7 mouse cellular contexts compared by ENCODE assay signal in the genomic region with DNA sequence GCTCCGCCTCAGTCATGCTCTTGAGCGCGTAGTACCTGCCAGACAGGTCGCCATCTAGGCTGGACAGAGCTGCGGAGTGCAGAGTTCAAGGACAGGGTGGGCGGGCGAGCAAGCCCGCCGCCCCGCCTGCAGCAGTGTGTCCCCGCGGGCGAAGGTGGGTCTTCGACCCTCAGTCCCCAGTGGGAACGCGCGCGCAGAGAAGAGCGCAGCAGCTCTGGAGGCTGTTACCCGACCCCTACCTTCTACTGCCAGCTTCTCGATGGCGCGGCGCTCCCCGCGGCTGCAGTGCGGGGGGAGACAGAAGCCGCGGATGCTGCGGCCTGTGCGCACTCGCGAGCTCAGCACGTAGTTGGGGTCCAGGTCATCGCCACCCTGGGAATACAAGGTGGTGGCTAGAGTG. TPM values are rescaled to one million over a fixed set of nuclear protein-coding genes. Genes with fewer than 3 reads are reported as not detected.
DNase-seq lines count a peak whose midpoint lies in the region; ATAC-seq lines count a peak whose summit lies in the region.

No protein-coding gene starts in this region.

- intact Hi-C loops in gastrocnemius, postnatal 36 days (cut with DNase I) = no loop called here

- H3K9me3 ChIP-seq in forebrain, embryonic 12.5 days = no peaks in the 10 kb centered on the region
- no peaks in the 10 kb centered on the region for H3K9me3 ChIP-seq in limb, embryonic 12.5 days
- H3K9me3 ChIP-seq in stomach, embryonic 14.5 days (ENCODE audit: control insufficient read depth, low read depth, low read length) = no peaks in the 10 kb centered on the region

- DNase-seq in retina, postnatal 1 day = peak; percentile 51
- DNase-seq in retina, embryonic 14.5 days (ENCODE audit: low spot score) = no peak
- DNase-seq in gastrocnemius, postnatal 36 days = no peak
- no peak for DNase-seq in gastrocnemius, postnatal 4 days (ENCODE audit: low spot score in 2 of 2)

- H3K4me1 ChIP-seq in forebrain, embryonic 12.5 days = peaks cover 33% of the 10 kb centered on the region
- H3K4me1 ChIP-seq in limb, embryonic 12.5 days (replicated peaks) = peaks cover 37% of the 10 kb centered on the region
- peaks cover 23% of the 10 kb centered on the region; the same call in 1 of the 2 replicates for H3K4me1 ChIP-seq in stomach, embryonic 14.5 days (ENCODE audit: control insufficient read depth, insufficient read depth, low read length)

- H3K9ac ChIP-seq in forebrain, embryonic 12.5 days = peak overlapping the region; percentile 98
- peak overlapping the region; percentile 53 for H3K9ac ChIP-seq in limb, embryonic 12.5 days (replicated peaks)
- H3K9ac ChIP-seq in stomach, embryonic 14.5 days (replicated peaks; ENCODE audit: low read depth, low read length) = peak overlapping the region; percentile 67; the same call in 1 of the 2 replicates

- peak overlapping the region; percentile 95 for H3K4me3 ChIP-seq in forebrain, embryonic 12.5 days (replicated peaks)
- H3K4me3 ChIP-seq in limb, embryonic 12.5 days (replicated peaks) = peak overlapping the region; percentile 56
- peak overlapping the region; percentile 53 for H3K4me3 ChIP-seq in stomach, embryonic 14.5 days (ENCODE audit: low read depth, low read length)

- WGBS in forebrain, embryonic 12.5 days = under 1% methylated on average over 35 of the region's 35 CpGs
- under 1% methylated on average over 35 of the region's 35 CpGs for WGBS in limb, embryonic 12.5 days
- WGBS in stomach, embryonic 14.5 days = 1% methylated on average over 28 of the region's 35 CpGs

- H3K27me3 ChIP-seq in forebrain, embryonic 12.5 days = peaks cover 19% of the 10 kb centered on the region; the same call in 1 of the 2 replicates
- peaks cover 70% of the 10 kb centered on the region for H3K27me3 ChIP-seq in limb, embryonic 12.5 days
- 0 out of 2 replicates have a peak, but pooled peaks cover 6% of the 10 kb centered on the region for H3K27me3 ChIP-seq in stomach, embryonic 14.5 days (ENCODE audit: control insufficient read depth, insufficient read depth, low read length)

- peaks cover 33% of the 10 kb centered on the region for H3K36me3 ChIP-seq in forebrain, embryonic 12.5 days (replicated peaks)
- H3K36me3 ChIP-seq in limb, embryonic 12.5 days = no peaks in the 10 kb centered on the region
- H3K36me3 ChIP-seq in stomach, embryonic 14.5 days (ENCODE audit: control insufficient read depth, insufficient read depth, low read length) = no peaks in the 10 kb centered on the region

- ATAC-seq in forebrain, embryonic 12.5 days (ENCODE audit: low FRiP score) = peak; percentile 0; the same call in 1 of the 2 replicates
- ATAC-seq in limb, embryonic 12.5 days (ENCODE audit: insufficient number of reproducible peaks, insufficient read depth, low FRiP score, low TSS enrichment, low read depth) = no peak; the same call in 1 of the 2 replicates
- ATAC-seq in stomach, embryonic 14.5 days (ENCODE audit: insufficient number of reproducible peaks, insufficient read depth, low FRiP score, low read depth) = no peak

- peak overlapping the region; percentile 92 for H3K27ac ChIP-seq in forebrain, embryonic 12.5 days
- H3K27ac ChIP-seq in limb, embryonic 12.5 days = 0 out of 2 replicates have a peak overlapping the region, but pooled peaks have one; percentile 4
- no peak overlapping the region for H3K27ac ChIP-seq in stomach, embryonic 14.5 days (ENCODE audit: low read length)

- H3K4me2 ChIP-seq in forebrain, embryonic 12.5 days = peak overlapping the region; percentile 97
- peak overlapping the region; percentile 95 for H3K4me2 ChIP-seq in limb, embryonic 12.5 days
- peak overlapping the region; percentile 93 for H3K4me2 ChIP-seq in stomach, embryonic 14.5 days (replicated peaks; ENCODE audit: low read depth, low read length)

RNA-seq across cellular contexts. Expression of a gene that starts 1.2 kb away (rescaled TPM):
- polyA plus RNA-seq in forebrain, embryonic 12.5 days (2016; fragmentation: Nextera tagmentation; extraction: Ambion mirVana) = 2,395 and 2,485 TPM in 2 replicates
- 102 and 112 TPM in 2 replicates for polyA plus RNA-seq in limb, embryonic 12.5 days (2016; fragmentation: Nextera tagmentation; extraction: Ambion mirVana)
- polyA plus RNA-seq in stomach, embryonic 14.5 days (2014; fragmentation: Nextera tagmentation; extraction: Ambion mirVana) = 548 and 555 TPM in 2 replicates
- total RNA-seq in gastrocnemius, postnatal 36 days (2021) = 1 to 10 TPM; 7.9 to 8.3 TPM
- total RNA-seq in gastrocnemius, postnatal 4 days (2021) = 10 to 100 TPM; 48.6 to 61.8 TPM

RNA-seq across cellular contexts. Expression of a gene that starts 6.9 kb away (rescaled TPM):
- 15.4 and 16.7 TPM in 2 replicates for polyA plus RNA-seq in forebrain, embryonic 12.5 days (2016; fragmentation: Nextera tagmentation; extraction: Ambion mirVana)
- 10.4 and 11.4 TPM in 2 replicates for polyA plus RNA-seq in limb, embryonic 12.5 days (2016; fragmentation: Nextera tagmentation; extraction: Ambion mirVana)
- 7.8 and 9.2 TPM in 2 replicates for polyA plus RNA-seq in stomach, embryonic 14.5 days (2014; fragmentation: Nextera tagmentation; extraction: Ambion mirVana)
- 1 to 10 TPM; 1.8 to 4.1 TPM for total RNA-seq in gastrocnemius, postnatal 36 days (2021)
- total RNA-seq in gastrocnemius, postnatal 4 days (2021) = 1 to 10 TPM; 7.3 to 7.9 TPM

RNA-seq across cellular contexts. Expression of a gene that starts 42.1 kb away (rescaled TPM):
- polyA plus RNA-seq in forebrain, embryonic 12.5 days (2016; fragmentation: Nextera tagmentation; extraction: Ambion mirVana) = 59.0 and 62.7 TPM in 2 replicates
- 60.5 and 60.9 TPM in 2 replicates for polyA plus RNA-seq in limb, embryonic 12.5 days (2016; fragmentation: Nextera tagmentation; extraction: Ambion mirVana)
- 49.8 and 58.0 TPM in 2 replicates for polyA plus RNA-seq in stomach, embryonic 14.5 days (2014; fragmentation: Nextera tagmentation; extraction: Ambion mirVana)
- 10 to 100 TPM; 12.4 to 13.5 TPM for total RNA-seq in gastrocnemius, postnatal 36 days (2021)
- 10 to 100 TPM; 27.5 to 32.1 TPM for total RNA-seq in gastrocnemius, postnatal 4 days (2021)

RNA-seq across cellular contexts. Expression of a gene that starts 42.1 kb away (rescaled TPM):
- polyA plus RNA-seq in forebrain, embryonic 12.5 days (2016; fragmentation: Nextera tagmentation; extraction: Ambion mirVana) = 55.0 and 56.0 TPM in 2 replicates
- 59.3 and 63.8 TPM in 2 replicates for polyA plus RNA-seq in limb, embryonic 12.5 days (2016; fragmentation: Nextera tagmentation; extraction: Ambion mirVana)
- 56.1 and 60.8 TPM in 2 replicates for polyA plus RNA-seq in stomach, embryonic 14.5 days (2014; fragmentation: Nextera tagmentation; extraction: Ambion mirVana)
- 10 to 100 TPM; 34.9 to 38.0 TPM for total RNA-seq in gastrocnemius, postnatal 36 days (2021)
- total RNA-seq in gastrocnemius, postnatal 4 days (2021) = 10 to 100 TPM; 36.1 to 40.1 TPM
